Mouse (Mus musculus) liver, embryonic 14.5 days (tissue): ENCODE data around the gene Hdac4.

Source experiments
- CTCF ChIP-seq: IDR thresholded peaks from 2 replicates; pipeline ENCODE4 v1.5.1; 2016; ENCODE audit warnings: antibody characterized with exemption, low read depth, control low read depth
- EP300 ChIP-seq: IDR thresholded peaks from 2 replicates; pipeline ENCODE4 v1.6.1; 2016; ENCODE audit warnings: antibody characterized with exemption, low read depth

DNA sequence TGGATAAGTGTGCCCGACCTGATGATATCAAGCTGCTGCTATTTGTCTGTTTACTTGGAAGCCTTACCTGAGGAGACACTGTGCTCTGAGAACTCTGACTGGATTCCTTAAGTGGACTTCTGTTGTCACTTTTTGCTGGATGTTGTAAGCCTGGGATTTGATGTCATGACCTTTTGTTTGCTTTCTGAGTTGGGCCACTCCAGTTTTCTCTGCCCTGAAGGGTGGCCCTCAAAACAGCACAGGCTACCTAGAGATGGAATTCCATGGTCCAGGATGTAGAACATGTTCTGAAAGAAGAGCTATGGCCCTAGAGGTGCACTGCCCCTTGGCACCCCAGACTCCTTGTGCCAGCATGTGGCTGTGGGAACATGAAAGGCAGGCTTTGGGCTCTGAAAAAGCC is 10.9 kb downstream of the Hdac4 start:
- no peak for TF ChIP-seq CTCF
- no peak for TF ChIP-seq EP300
